Mouse (Mus musculus): ENCODE measurements around the gene Blvrb. TPM values are rescaled to one million over a fixed set of nuclear protein-coding genes. Genes with fewer than 3 reads are reported as not detected.

The Blvrb gene
- polyA plus RNA-seq, 2 experiments: 673 to 1,114 TPM

DNA sequence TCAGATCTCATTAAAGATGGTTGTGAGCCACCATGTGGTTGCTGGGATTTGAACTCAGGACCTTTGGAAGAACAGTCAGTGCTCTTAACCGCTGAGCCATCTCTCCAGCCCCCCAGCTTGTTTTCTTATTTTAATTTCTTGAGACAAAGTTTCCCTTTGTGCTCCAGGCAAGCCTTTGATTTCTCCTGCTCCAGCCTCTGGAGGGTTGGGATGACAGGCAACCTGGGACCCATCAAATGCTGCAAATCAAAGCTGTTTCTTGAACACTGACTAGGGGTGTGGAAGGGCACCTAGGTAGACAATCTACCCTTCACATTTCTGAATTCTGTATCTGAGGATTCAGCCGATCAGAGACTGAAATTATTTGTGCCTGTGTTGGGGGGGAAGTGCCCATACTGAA lies 63.0 kb downstream of the Blvrb start:
- no peak for TF ChIP-seq CTCF (IDR thresholded peaks at IDR 0.05; ENCODE audit: low read depth)
- H3K27me3 ChIP-seq (ENCODE audit: control insufficient read depth, insufficient read depth, low read length): no peaks in the 10 kb centered on the region
- H3K36me3 ChIP-seq (replicated peaks; ENCODE audit: control insufficient read depth, insufficient read depth, low read depth): no peaks in the 10 kb centered on the region
- ATAC-seq (ENCODE audit: insufficient read depth) (no peak), DNase-seq (ENCODE audit: low read depth in 3 of 3, low spot score in 3 of 3) (no peak)
- no peak overlapping the region for H3K27ac ChIP-seq
- no peak overlapping the region for H3K4me2 ChIP-seq (ENCODE audit: low read depth)
- no peak overlapping the region for H3K4me3 ChIP-seq (ENCODE audit: insufficient read depth in 1 of 2, low read depth in 2 of 2, low read length in 2 of 2)
- peaks cover 10 to 12% of the 10 kb centered on the region in 2 experiments for H3K4me1 ChIP-seq (replicated peaks; ENCODE audit: control insufficient read depth in 2 of 2, insufficient read depth in 2 of 2, low read length in 1 of 2)
- no peak overlapping the region for H3K9ac ChIP-seq (replicated peaks)
- 79% methylated on average over 2 of the region's 2 CpGs for WGBS (ENCODE audit: insufficient replicate concordance)
- H3K9me3 ChIP-seq (ENCODE audit: control insufficient read depth, low read length): no peaks in the 10 kb centered on the region

DNA sequence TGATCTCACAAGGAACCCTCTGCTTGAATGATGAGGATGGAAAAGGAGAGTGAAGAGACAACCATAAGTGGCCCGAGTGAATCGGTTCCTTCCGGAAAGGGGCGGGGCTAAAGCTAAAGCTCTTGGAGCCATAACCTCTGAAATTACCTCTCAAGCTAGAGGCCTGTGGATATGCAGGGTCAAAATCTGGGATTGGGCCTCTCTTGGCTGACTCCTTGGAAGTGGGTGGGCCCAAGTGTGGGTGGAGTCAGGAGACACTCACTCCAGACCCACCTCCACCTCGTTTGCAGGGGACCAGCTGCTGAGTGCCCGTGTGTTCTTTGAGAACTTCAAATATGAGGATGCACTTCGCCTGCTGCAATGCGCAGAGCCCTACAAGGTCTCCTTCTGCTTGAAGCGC lies 67.2 kb downstream of the Blvrb start:
- Histone ChIP-seq H3K4me3 (ENCODE audit: insufficient read depth in 1 of 2, low read depth in 2 of 2, low read length in 2 of 2) (no peak overlapping the region), H3K27me3 (ENCODE audit: control insufficient read depth, insufficient read depth, low read length) (no peaks in the 10 kb centered on the region), H3K27ac (no peak overlapping the region), H3K4me2 (ENCODE audit: low read depth) (no peak overlapping the region), H3K9ac (replicated peaks) (no peak overlapping the region), H3K4me1 (replicated peaks; ENCODE audit: control insufficient read depth in 2 of 2, insufficient read depth in 2 of 2, low read length in 1 of 2) (no peaks in the 10 kb centered on the region), H3K9me3 (ENCODE audit: control insufficient read depth, low read length) (no peaks in the 10 kb centered on the region), H3K36me3 (replicated peaks; ENCODE audit: control insufficient read depth, insufficient read depth, low read depth) (no peaks in the 10 kb centered on the region)
- 73% methylated on average over 9 of the region's 9 CpGs for WGBS (ENCODE audit: insufficient replicate concordance)
- TF ChIP-seq EP300 (IDR thresholded peaks at IDR 0.05; ENCODE audit: low read depth) (no peak), CTCF (IDR thresholded peaks at IDR 0.05; ENCODE audit: low read depth) (no peak)
- no peak for DNase-seq (ENCODE audit: low read depth in 3 of 3, low spot score in 3 of 3)
- peak; percentile 13; the same call in 1 of the 2 replicates for ATAC-seq (ENCODE audit: insufficient read depth)

Other genes with a start within 250 kb of the Blvrb start
- 2.0 and 2.3 TPM in 2 replicates for gene Itpkc, start 219.3 kb upstream of the Blvrb start, polyA plus RNA-seq (2012; rRNA removed)
- gene Itpkc, start 219.3 kb upstream of the Blvrb start, polyA plus RNA-seq (2014; fragmentation: Nextera tagmentation; extraction: Ambion mirVana): 1.3 and 1.5 TPM in 2 replicates
- 9.3 and 12.4 TPM in 2 replicates for gene Coq8b, start 215.0 kb upstream of the Blvrb start, polyA plus RNA-seq (2012; rRNA removed)
- 17.7 and 19.8 TPM in 2 replicates for gene Coq8b, start 215.0 kb upstream of the Blvrb start, polyA plus RNA-seq (2014; fragmentation: Nextera tagmentation; extraction: Ambion mirVana)
- 1.9 and 2.1 TPM in 2 replicates for gene Numbl, start 189.5 kb upstream of the Blvrb start, polyA plus RNA-seq (2012; rRNA removed)
- 0.72 and 0.83 TPM in 2 replicates for gene Numbl, start 189.5 kb upstream of the Blvrb start, polyA plus RNA-seq (2014; fragmentation: Nextera tagmentation; extraction: Ambion mirVana)
- 5.2 and 5.5 TPM in 2 replicates for gene Ltbp4, start 110.3 kb upstream of the Blvrb start, polyA plus RNA-seq (2012; rRNA removed)
- gene Ltbp4, start 110.3 kb upstream of the Blvrb start, polyA plus RNA-seq (2014; fragmentation: Nextera tagmentation; extraction: Ambion mirVana): 2.5 and 3.0 TPM in 2 replicates
- 19.1 and 24.7 TPM in 2 replicates for gene Shkbp1, start 92.0 kb upstream of the Blvrb start, polyA plus RNA-seq (2012; rRNA removed)
- 11.8 and 15.1 TPM in 2 replicates for gene Shkbp1, start 92.0 kb upstream of the Blvrb start, polyA plus RNA-seq (2014; fragmentation: Nextera tagmentation; extraction: Ambion mirVana)
- 0.09 and 0.40 TPM in 2 replicates for gene Gm20479, start 90.6 kb upstream of the Blvrb start, polyA plus RNA-seq (2012; rRNA removed)
- gene Gm20479, start 90.6 kb upstream of the Blvrb start, polyA plus RNA-seq (2014; fragmentation: Nextera tagmentation; extraction: Ambion mirVana): not detected in 2 replicates
- 0.06 TPM in 2 replicates for gene Sptbn4, start 292 bp upstream of the Blvrb start, polyA plus RNA-seq (2012; rRNA removed)
- gene Sptbn4, start 292 bp upstream of the Blvrb start, polyA plus RNA-seq (2014; fragmentation: Nextera tagmentation; extraction: Ambion mirVana): 0.05 and 0.06 TPM in 2 replicates
- 22.6 and 24.0 TPM in 2 replicates for gene Sertad3, start 25.8 kb downstream of the Blvrb start, polyA plus RNA-seq (2012; rRNA removed)
- gene Sertad3, start 25.8 kb downstream of the Blvrb start, polyA plus RNA-seq (2014; fragmentation: Nextera tagmentation; extraction: Ambion mirVana): 22.5 and 25.3 TPM in 2 replicates
- gene Sertad1, start 38.9 kb downstream of the Blvrb start, polyA plus RNA-seq (2012; rRNA removed): 9.9 and 13.5 TPM in 2 replicates
- gene Sertad1, start 38.9 kb downstream of the Blvrb start, polyA plus RNA-seq (2014; fragmentation: Nextera tagmentation; extraction: Ambion mirVana): 19.7 and 20.3 TPM in 2 replicates
- 0.55 and 0.73 TPM in 2 replicates for gene Prx, start 51.3 kb downstream of the Blvrb start, polyA plus RNA-seq (2012; rRNA removed)
- gene Prx, start 51.3 kb downstream of the Blvrb start, polyA plus RNA-seq (2014; fragmentation: Nextera tagmentation; extraction: Ambion mirVana): 0.23 and 0.29 TPM in 2 replicates
- 0.49 and 0.50 TPM in 2 replicates for gene Hipk4, start 75.3 kb downstream of the Blvrb start, polyA plus RNA-seq (2012; rRNA removed)
- gene Hipk4, start 75.3 kb downstream of the Blvrb start, polyA plus RNA-seq (2014; fragmentation: Nextera tagmentation; extraction: Ambion mirVana): 0.06 TPM in 1 of 2 replicates, not detected in the other
- 48.9 and 55.9 TPM in 2 replicates for gene Pld3, start 105.2 kb downstream of the Blvrb start, polyA plus RNA-seq (2012; rRNA removed)
- 55.0 TPM in 2 replicates for gene Pld3, start 105.2 kb downstream of the Blvrb start, polyA plus RNA-seq (2014; fragmentation: Nextera tagmentation; extraction: Ambion mirVana)
- gene 2310022A10Rik, start 105.3 kb downstream of the Blvrb start, polyA plus RNA-seq (2012; rRNA removed): 13.8 and 14.9 TPM in 2 replicates
- 12.7 and 14.6 TPM in 2 replicates for gene 2310022A10Rik, start 105.3 kb downstream of the Blvrb start, polyA plus RNA-seq (2014; fragmentation: Nextera tagmentation; extraction: Ambion mirVana)
- gene Akt2, start 143.6 kb downstream of the Blvrb start, polyA plus RNA-seq (2012; rRNA removed): 21.5 and 23.2 TPM in 2 replicates
- gene Akt2, start 143.6 kb downstream of the Blvrb start, polyA plus RNA-seq (2014; fragmentation: Nextera tagmentation; extraction: Ambion mirVana): 21.5 and 23.8 TPM in 2 replicates
- gene Ttc9b, start 205.9 kb downstream of the Blvrb start, polyA plus RNA-seq (2012; rRNA removed): 0.05 TPM in 1 of 2 replicates, not detected in the other
- gene Ttc9b, start 205.9 kb downstream of the Blvrb start, polyA plus RNA-seq (2014; fragmentation: Nextera tagmentation; extraction: Ambion mirVana): not detected in 2 replicates
- 3.4 and 3.5 TPM in 2 replicates for gene Map3k10, start 226.6 kb downstream of the Blvrb start, polyA plus RNA-seq (2012; rRNA removed)
- 1.00 and 1.0 TPM in 2 replicates for gene Map3k10, start 226.6 kb downstream of the Blvrb start, polyA plus RNA-seq (2014; fragmentation: Nextera tagmentation; extraction: Ambion mirVana)
- 0.11 and 0.19 TPM in 2 replicates for gene Zfp607b, start 241.4 kb downstream of the Blvrb start, polyA plus RNA-seq (2012; rRNA removed)
- gene Zfp607b, start 241.4 kb downstream of the Blvrb start, polyA plus RNA-seq (2014; fragmentation: Nextera tagmentation; extraction: Ambion mirVana): 0.23 and 0.25 TPM in 2 replicates